Mouse (Mus musculus) T-helper 2 cell (primary cell): ENCODE results near the gene Gm4133.
"Not testable (repeated sequence)": the region's sequence is repeated elsewhere in the genome, so short reads cannot be mapped to it uniquely, and the experiment has no call there.

Experiments
- in situ Hi-C: fragments of 300-600 bp; cut with MboI, MseI; formaldehyde crosslinking; loops from one replicate; pipeline ENCODE4 v1.15.1; 2025; ENCODE audit warnings: high pct_unique_total_duplicates

Gm4133 gene

GRCm38 (mm10) chr7:20333965-20334364, at the start of gene Gm4133:
TSS of gene Gm4133 (minus strand) at chr7:20334065.
- in situ Hi-C loops: not testable (repeated sequence)

- in situ Hi-C loops: not testable (repeated sequence)
These were observed 41.4 kb upstream of the Gm4133 start, which contains the start of gene Gm5728 for GRCm38 (mm10) chr7:20375310-20375709. TSS of gene Gm5728 (minus strand) at chr7:20375410.
